Mouse (Mus musculus) subcutaneous adipose tissue, adult 2 months (tissue): Measurements from ENCODE around the gene Gm498. TPM values are rescaled to one million over a fixed set of nuclear protein-coding genes. Genes with fewer than 3 reads are reported as not detected.

Source experiments
- polyA plus RNA-seq: library from polyadenylated mRNA; depleted of rRNA; stranded (reverse); fragments of >200 nt; gene quantifications from 2 replicates; pipeline ENCODE4 v1.2.3, GENCODE M21; 2012; ENCODE audit warnings: low replicate concordance; rRNA removed

Gene Gm498
- polyA plus RNA-seq: not detected in 2 replicates

DNA sequence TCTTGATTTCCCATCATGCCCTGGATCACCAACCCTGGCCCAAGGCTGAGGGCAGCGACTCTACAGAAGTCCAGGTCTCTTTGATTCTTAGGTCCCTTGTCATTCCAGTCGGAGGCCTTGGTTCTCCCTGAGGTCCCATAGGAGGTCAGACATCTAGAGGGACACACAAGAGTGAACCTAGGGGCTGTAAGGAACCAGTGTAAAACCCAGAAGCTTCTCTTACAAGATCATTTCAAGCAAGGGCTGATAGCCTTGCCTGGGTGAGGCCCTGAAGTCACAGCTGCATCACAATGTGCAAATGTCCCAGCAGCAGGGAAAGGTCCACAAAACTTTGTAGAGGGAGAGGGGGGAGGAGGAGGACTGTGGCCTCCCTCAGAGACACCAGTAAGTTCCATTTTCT is at the start of gene Gm498:
Gene Gm498 (plus strand): TSS at position 301 of the 400 bp plus-strand sequence.

GRCm38 (mm10) chr7:143822375-143823265 is 44.0 kb upstream of the Gm498 start, which contains the start of the genes Nadsyn1 and Dhcr7:
Gene Nadsyn1 (minus strand): TSS chr7:143822849.
Gene Dhcr7 (plus strand): TSS chr7:143823145.

Other genes starting within 250 kb of the Gm498 start
- 0.98 and 1.0 TPM in 2 replicates for gene Tnfrsf26, start 238.1 kb upstream of the Gm498 start, polyA plus RNA-seq
- gene Tnfrsf22, start 217.2 kb upstream of the Gm498 start, polyA plus RNA-seq: 11.0 and 13.3 TPM in 2 replicates
- gene Tnfrsf23, start 181.0 kb upstream of the Gm498 start, polyA plus RNA-seq: 9.4 and 10.2 TPM in 2 replicates
- gene Osbpl5, start 109.9 kb upstream of the Gm498 start, polyA plus RNA-seq: 68.9 and 93.7 TPM in 2 replicates
- gene Mrgprg, start 99.8 kb upstream of the Gm498 start, polyA plus RNA-seq: 5.9 TPM in 1 of 2 replicates, not detected in the other
- 2.0 and 2.8 TPM in 2 replicates for gene Mrgpre, start 82.3 kb upstream of the Gm498 start, polyA plus RNA-seq
- gene Nadsyn1, start 44.0 kb upstream of the Gm498 start, polyA plus RNA-seq: 14.2 and 16.2 TPM in 2 replicates
- 109 and 118 TPM in 2 replicates for gene Dhcr7, start 43.7 kb upstream of the Gm498 start, polyA plus RNA-seq
- gene Shank2, start 135.1 kb downstream of the Gm498 start, polyA plus RNA-seq: 0.21 and 4.6 TPM in 2 replicates